ENCODE assay signal across 7 mouse cellular contexts in genomic region chr19:45015518-45016281, GRCm38 (mm10). TPM values are rescaled to one million over a fixed set of nuclear protein-coding genes. Genes with fewer than 3 reads are reported as not detected.
DNase-seq lines count a peak whose midpoint lies in the region; ATAC-seq and TF ChIP-seq lines count a peak whose summit lies in the region.

No protein-coding gene starts in this region.

- H3K9me3 ChIP-seq in ES-E14 (ENCODE audit: control insufficient read depth, insufficient read depth, low read depth, low read length), result no peaks in the 10 kb centered on the region
- no peaks in the 10 kb centered on the region for H3K9me3 ChIP-seq in midbrain, embryonic 10.5 days (replicated peaks)
- no peaks in the 10 kb centered on the region for H3K9me3 ChIP-seq in stomach, embryonic 14.5 days (ENCODE audit: control insufficient read depth, low read depth, low read length)

- peak overlapping the region; percentile 68 for H3K9ac ChIP-seq in ES-E14 (ENCODE audit: insufficient read depth, low read depth, low read length, poor library complexity, severe bottlenecking)
- H3K9ac ChIP-seq in stomach, embryonic 14.5 days (replicated peaks; ENCODE audit: low read depth, low read length), result peak overlapping the region; percentile 28

- DNase-seq in ES-E14 (ENCODE audit: low read depth, low spot score), result no peak
- peak; percentile 74 to 85 for DNase-seq in adrenal gland, postnatal 36 days
- DNase-seq in heart, postnatal 25 days (ENCODE audit: low spot score), result peak; percentile 40
- peak; percentile 41 for DNase-seq in left cerebral cortex, postnatal 4 days
- peak; percentile 56 for DNase-seq in midbrain, embryonic 10.5 days (ENCODE audit: low spot score)

- intact Hi-C loops in heart, postnatal 25 days (cut with DNase I), result no loop called here
- intact Hi-C loops in left cerebral cortex, postnatal 4 days (cut with DNase I), result no loop called here

- peak overlapping the region; percentile 91 for H3K4me2 ChIP-seq in stomach, embryonic 14.5 days (replicated peaks; ENCODE audit: low read depth, low read length)

- H3K27me3 ChIP-seq in midbrain, embryonic 10.5 days (ENCODE audit: low read depth, poor library complexity, severe bottlenecking), result no peaks in the 10 kb centered on the region
- no peaks in the 10 kb centered on the region for H3K27me3 ChIP-seq in stomach, embryonic 14.5 days (ENCODE audit: control insufficient read depth, insufficient read depth, low read length)

- peaks cover 17 to 18% of the 10 kb centered on the region in 2 experiments for H3K4me1 ChIP-seq in ES-E14 (ENCODE audit: control insufficient read depth in 2 of 2, insufficient read depth in 2 of 2, low read length in 2 of 2, poor library complexity in 1 of 2)
- peaks cover 71% of the 10 kb centered on the region for H3K4me1 ChIP-seq in midbrain, embryonic 10.5 days
- peaks cover 34% of the 10 kb centered on the region for H3K4me1 ChIP-seq in stomach, embryonic 14.5 days (ENCODE audit: control insufficient read depth, insufficient read depth, low read length)

- peak overlapping the region; percentile 72 to 76 for H3K4me3 ChIP-seq in ES-E14 (ENCODE audit: insufficient read depth in 1 of 2, low read depth in 1 of 2, low read length in 2 of 2, poor library complexity in 1 of 2, severe bottlenecking in 1 of 2)
- peak overlapping the region; percentile 87 for H3K4me3 ChIP-seq in midbrain, embryonic 10.5 days
- H3K4me3 ChIP-seq in stomach, embryonic 14.5 days (ENCODE audit: low read depth, low read length), result peak overlapping the region; percentile 87

- in situ Hi-C loops in ES-E14 (cut with MboI; ENCODE audit: low sequenced_read_pairs in 2 of 2, unreplicated experiment in 2 of 2), result no loop called here

- WGBS in midbrain, embryonic 10.5 days, result under 1% methylated on average over 34 of the region's 34 CpGs
- WGBS in stomach, embryonic 14.5 days, result under 1% methylated on average over 34 of the region's 34 CpGs

- ATAC-seq in erythroid progenitor cell, adult 5-6 weeks (replicated peaks; ENCODE audit: low FRiP score, poor library complexity, severe bottlenecking), result peak; percentile 70
- ATAC-seq in stomach, embryonic 14.5 days (ENCODE audit: insufficient number of reproducible peaks, insufficient read depth, low FRiP score, low read depth), result no peak

- H3K36me3 ChIP-seq in ES-E14 (ENCODE audit: control insufficient read depth, insufficient read depth, low read length, poor library complexity, severe bottlenecking), result peaks cover 13% of the 10 kb centered on the region
- H3K36me3 ChIP-seq in midbrain, embryonic 10.5 days, result peaks cover 33% of the 10 kb centered on the region
- H3K36me3 ChIP-seq in stomach, embryonic 14.5 days (ENCODE audit: control insufficient read depth, insufficient read depth, low read length), result peaks cover 11% of the 10 kb centered on the region

- H3K27ac ChIP-seq in ES-E14 (ENCODE audit: insufficient read depth, low read depth, low read length, poor library complexity, severe bottlenecking), result peak overlapping the region; percentile 57; the same call in 1 of the 2 replicates
- H3K27ac ChIP-seq in midbrain, embryonic 10.5 days (replicated peaks), result peak overlapping the region; percentile 99
- H3K27ac ChIP-seq in stomach, embryonic 14.5 days (ENCODE audit: low read length), result peak overlapping the region; percentile 99

TF ChIP-seq in ES-E14, 5 proteins besides CTCF, POLR2A, EP300 and RAD21:
- TF ChIP-seq ZNF384 (IDR thresholded peaks at IDR 0.05; ENCODE audit: low read depth, low read length), result no peak
- no peak for TF ChIP-seq MAFK (IDR thresholded peaks at IDR 0.05; ENCODE audit: insufficient read depth, low read depth, low read length)
- no peak for TF ChIP-seq ZC3H11A (IDR thresholded peaks at IDR 0.05; ENCODE audit: borderline replicate concordance, low read depth, low read length)
- TF ChIP-seq HCFC1 (IDR thresholded peaks at IDR 0.05; ENCODE audit: borderline replicate concordance, insufficient read depth, low read length), result no peak
- no peak for TF ChIP-seq CHD2 (IDR thresholded peaks at IDR 0.05; ENCODE audit: low read depth, low read length)

RNA-seq across cellular contexts. Expression of gene Lzts2, which starts 1.5 kb away (rescaled TPM):
- total RNA-seq in ES-E14 (2012; rRNA removed), result 30.6 and 31.9 TPM in 2 replicates
- 10 to 100 TPM; 90.4 to 95.6 TPM for total RNA-seq in adrenal gland, postnatal 36 days (2021)
- total RNA-seq in erythroid progenitor cell, adult 5-6 weeks (2015; ENCODE audit: low replicate concordance), result 3.8 TPM in 1 of 2 replicates, not detected in the other
- total RNA-seq in erythroid progenitor cell, adult 5-6 weeks (2017; ENCODE audit: low replicate concordance), result 1.4 and 2.2 TPM in 2 replicates
- 10 to 100 TPM; 52.0 to 69.7 TPM for total RNA-seq in heart, postnatal 25 days (2021)
- total RNA-seq in left cerebral cortex, postnatal 4 days (2021), result 10 to 100 TPM; 30.2 to 35.1 TPM
- 55.1 and 58.4 TPM in 2 replicates for polyA plus RNA-seq in midbrain, embryonic 10.5 days (2016; fragmentation: Nextera tagmentation; extraction: Ambion mirVana)
- polyA plus RNA-seq in stomach, embryonic 14.5 days (2014; fragmentation: Nextera tagmentation; extraction: Ambion mirVana), result 52.5 and 56.0 TPM in 2 replicates

RNA-seq across cellular contexts. Expression of gene Mrpl43, which starts 9.5 kb away (rescaled TPM):
- 50.0 and 62.7 TPM in 2 replicates for total RNA-seq in ES-E14 (2012; rRNA removed)
- total RNA-seq in adrenal gland, postnatal 36 days (2021), result 10 to 100 TPM; 49.0 to 53.6 TPM
- 15.5 and 19.3 TPM in 2 replicates for total RNA-seq in erythroid progenitor cell, adult 5-6 weeks (2015; ENCODE audit: low replicate concordance)
- total RNA-seq in erythroid progenitor cell, adult 5-6 weeks (2017; ENCODE audit: low replicate concordance), result 8.4 and 11.4 TPM in 2 replicates
- total RNA-seq in heart, postnatal 25 days (2021), result 10 to 100 TPM; 54.9 to 55.4 TPM
- 10 to 100 TPM; 41.3 to 41.6 TPM for total RNA-seq in left cerebral cortex, postnatal 4 days (2021)
- polyA plus RNA-seq in midbrain, embryonic 10.5 days (2016; fragmentation: Nextera tagmentation; extraction: Ambion mirVana), result 71.6 and 72.9 TPM in 2 replicates
- polyA plus RNA-seq in stomach, embryonic 14.5 days (2014; fragmentation: Nextera tagmentation; extraction: Ambion mirVana), result 60.1 and 60.4 TPM in 2 replicates

RNA-seq across cellular contexts. Expression of gene Twnk, which starts 10.2 kb away (rescaled TPM):
- total RNA-seq in ES-E14 (2012; rRNA removed), result 27.2 and 28.5 TPM in 2 replicates
- 10 to 100 TPM; 30.8 to 33.0 TPM for total RNA-seq in adrenal gland, postnatal 36 days (2021)
- total RNA-seq in erythroid progenitor cell, adult 5-6 weeks (2015; ENCODE audit: low replicate concordance), result 2.9 and 4.3 TPM in 2 replicates
- 1.4 and 2.0 TPM in 2 replicates for total RNA-seq in erythroid progenitor cell, adult 5-6 weeks (2017; ENCODE audit: low replicate concordance)
- total RNA-seq in heart, postnatal 25 days (2021), result 10 to 100 TPM; 27.4 to 28.4 TPM
- total RNA-seq in left cerebral cortex, postnatal 4 days (2021), result 10 to 100 TPM; 16.0 to 17.3 TPM
- polyA plus RNA-seq in midbrain, embryonic 10.5 days (2016; fragmentation: Nextera tagmentation; extraction: Ambion mirVana), result 31.4 and 33.6 TPM in 2 replicates
- polyA plus RNA-seq in stomach, embryonic 14.5 days (2014; fragmentation: Nextera tagmentation; extraction: Ambion mirVana), result 13.3 and 15.3 TPM in 2 replicates

RNA-seq across cellular contexts. Expression of gene Sema4g, which starts 26.8 kb away (rescaled TPM):
- total RNA-seq in ES-E14 (2012; rRNA removed), result 3.8 and 7.3 TPM in 2 replicates
- total RNA-seq in adrenal gland, postnatal 36 days (2021), result 1 to 10 TPM; 4.2 to 5.6 TPM
- 0.36 TPM in 1 of 2 replicates, not detected in the other for total RNA-seq in erythroid progenitor cell, adult 5-6 weeks (2015; ENCODE audit: low replicate concordance)
- total RNA-seq in erythroid progenitor cell, adult 5-6 weeks (2017; ENCODE audit: low replicate concordance), result 0.39 TPM in 1 of 2 replicates, not detected in the other
- total RNA-seq in heart, postnatal 25 days (2021), result under 1 TPM; 0.26 to 0.39 TPM
- total RNA-seq in left cerebral cortex, postnatal 4 days (2021), result 100 to 1,000 TPM; 116 to 123 TPM
- polyA plus RNA-seq in midbrain, embryonic 10.5 days (2016; fragmentation: Nextera tagmentation; extraction: Ambion mirVana), result 3.1 and 5.4 TPM in 2 replicates
- polyA plus RNA-seq in stomach, embryonic 14.5 days (2014; fragmentation: Nextera tagmentation; extraction: Ambion mirVana), result 6.0 and 6.6 TPM in 2 replicates

RNA-seq across cellular contexts. Expression of gene Pdzd7, which starts 29.8 kb away (rescaled TPM):
- 0.45 and 1.5 TPM in 2 replicates for total RNA-seq in ES-E14 (2012; rRNA removed)
- under 1 TPM; 0.13 to 0.23 TPM for total RNA-seq in adrenal gland, postnatal 36 days (2021)
- total RNA-seq in erythroid progenitor cell, adult 5-6 weeks (2015; ENCODE audit: low replicate concordance), result not detected in 2 replicates
- not detected in 2 replicates for total RNA-seq in erythroid progenitor cell, adult 5-6 weeks (2017; ENCODE audit: low replicate concordance)
- under 1 TPM in 1 of 2 experiments, not detected in 1; 0.16 TPM for total RNA-seq in heart, postnatal 25 days (2021)
- total RNA-seq in left cerebral cortex, postnatal 4 days (2021), result 1 to 10 TPM; 8.0 to 8.2 TPM
- 0.19 and 0.34 TPM in 2 replicates for polyA plus RNA-seq in midbrain, embryonic 10.5 days (2016; fragmentation: Nextera tagmentation; extraction: Ambion mirVana)
- polyA plus RNA-seq in stomach, embryonic 14.5 days (2014; fragmentation: Nextera tagmentation; extraction: Ambion mirVana), result 0.62 TPM in 2 replicates
